Mouse (Mus musculus) lung, postnatal 0 days (tissue): ENCODE measurements at regions not wholly inside any gene's neighbourhood (a gene's known extent, or its start where the extent isn't known, plus 50 kb on each side); places are given as distances from the start of the nearest gene placed in this dataset.

Source experiments
- ATAC-seq: fragments of 200-750 bp; cut with Nextera tagmentation; 2 replicates; pipeline ENCODE4 v1.8.0; 2017; ENCODE audit warnings: moderate library complexity
- DNase-seq: peaks from one replicate; pipeline ENCODE4 v3.0.0-alpha.2; 2016; ENCODE audit warnings: low spot score
- H3K27ac ChIP-seq: fragments of 300-500 bp; sonication (generic); 2 replicates; pipeline ENCODE4 v1.5.1; 2014; ENCODE audit warnings: antibody characterized with exemption, mild to moderate bottlenecking, low read length, mixed read lengths
- H3K27me3 ChIP-seq: fragments of 300-500 bp; sonication (generic); replicated peaks from 2 replicates; pipeline ENCODE4 v1.6.1; 2014; ENCODE audit warnings: low read length, mixed read lengths; ENCODE audit not compliant: insufficient read depth
- H3K36me3 ChIP-seq: fragments of 300-500 bp; sonication (generic); 2 replicates; pipeline ENCODE4 v1.6.1; 2014; ENCODE audit warnings: low read length, mixed read lengths; ENCODE audit not compliant: insufficient read depth
- H3K4me1 ChIP-seq: fragments of 300-500 bp; sonication (generic); 2 replicates; pipeline ENCODE4 v1.6.1; 2014; ENCODE audit warnings: antibody characterized with exemption, low read depth, low read length, mixed read lengths; ENCODE audit not compliant: insufficient read depth
- H3K4me2 ChIP-seq: fragments of 300-500 bp; sonication (generic); replicated peaks from 2 replicates; pipeline ENCODE4 v1.6.1; 2014; ENCODE audit warnings: low read depth, mild to moderate bottlenecking, low read length, moderate library complexity, mixed read lengths
- H3K4me3 ChIP-seq: fragments of 300-500 bp; sonication (generic); 2 replicates; pipeline ENCODE4 v1.5.1; 2014; ENCODE audit warnings: low read depth, low read length
- H3K9ac ChIP-seq: fragments of 300-500 bp; sonication (generic); replicated peaks from 2 replicates; pipeline ENCODE4 v1.6.1; 2014; ENCODE audit warnings: low read depth, mild to moderate bottlenecking
- H3K9me3 ChIP-seq: fragments of 300-500 bp; sonication (generic); 2 replicates; pipeline ENCODE4 v1.6.1; 2016; ENCODE audit warnings: low read length, mixed read lengths
- CTCF ChIP-seq: IDR thresholded peaks from 2 replicates; pipeline ENCODE4 v1.5.1; 2016; ENCODE audit warnings: antibody characterized with exemption, mild to moderate bottlenecking
- EP300 ChIP-seq: IDR thresholded peaks from 2 replicates; pipeline ENCODE4 v1.6.1; 2016; ENCODE audit warnings: antibody characterized with exemption, mild to moderate bottlenecking, control low read depth
- whole genome bisulfite sequencing: fragments of 180-500 bp; shearing (Covaris S2); extraction: QIAGEN DNeasy Blood & Tissue Kit; methylation state at CpG from one replicate; pipeline ENCODE4 v1.1.7; 2014; 5-methylcytosine and 5-hydroxymethylcytosine counted together

GRCm38 (mm10) chr6:147784854-147785253, 262.2 kb upstream of the Far2 start:
- Histone ChIP-seq H3K4me1 (no peaks in the 10 kb centered on the region), H3K4me2 (no peak overlapping the region), H3K4me3 (no peak overlapping the region), H3K9me3 (no peaks in the 10 kb centered on the region), H3K36me3 (no peaks in the 10 kb centered on the region), H3K27me3 (no peaks in the 10 kb centered on the region), H3K9ac (no peak overlapping the region), H3K27ac (no peak overlapping the region)
- no peak for DNase-seq
- no peak for ATAC-seq
- TF ChIP-seq CTCF (no peak), EP300 (no peak)
- WGBS = 91% methylated on average over 6 of the region's 6 CpGs

GRCm38 (mm10) chr6:147788095-147788494, 259.0 kb upstream of the Far2 start:
- ATAC-seq (no peak), DNase-seq (no peak)
- no peak overlapping the region for H3K4me2 ChIP-seq
- no peaks in the 10 kb centered on the region for H3K27me3 ChIP-seq
- H3K4me3 ChIP-seq = no peak overlapping the region
- no peak overlapping the region for H3K27ac ChIP-seq
- 71% methylated on average over 2 of the region's 2 CpGs for WGBS
- H3K4me1 ChIP-seq = no peaks in the 10 kb centered on the region
- TF ChIP-seq CTCF (no peak), EP300 (no peak)
- H3K9ac ChIP-seq = no peak overlapping the region
- no peaks in the 10 kb centered on the region for H3K36me3 ChIP-seq
- H3K9me3 ChIP-seq = no peaks in the 10 kb centered on the region

GRCm38 (mm10) chr6:147789112-147789511, 257.9 kb upstream of the Far2 start:
- no peaks in the 10 kb centered on the region for H3K4me1 ChIP-seq
- no peak overlapping the region for H3K27ac ChIP-seq
- no peak overlapping the region for H3K9ac ChIP-seq
- H3K4me2 ChIP-seq = no peak overlapping the region
- H3K9me3 ChIP-seq = no peaks in the 10 kb centered on the region
- no peak for TF ChIP-seq CTCF
- TF ChIP-seq EP300 = no peak
- H3K36me3 ChIP-seq = no peaks in the 10 kb centered on the region
- WGBS = 43% methylated on average over 6 of the region's 6 CpGs
- DNase-seq (no peak), ATAC-seq (no peak)
- H3K27me3 ChIP-seq = no peaks in the 10 kb centered on the region
- H3K4me3 ChIP-seq = no peak overlapping the region

GRCm38 (mm10) chr6:147793811-147794210, 253.2 kb upstream of the Far2 start:
- H3K27ac ChIP-seq = no peak overlapping the region
- no peak for DNase-seq
- no peaks in the 10 kb centered on the region for H3K9me3 ChIP-seq
- 61% methylated on average over 3 of the region's 3 CpGs for WGBS
- ATAC-seq = no peak
- no peaks in the 10 kb centered on the region for H3K27me3 ChIP-seq
- H3K4me3 ChIP-seq = no peak overlapping the region
- no peak overlapping the region for H3K4me2 ChIP-seq
- no peak overlapping the region for H3K9ac ChIP-seq
- no peaks in the 10 kb centered on the region for H3K36me3 ChIP-seq
- TF ChIP-seq EP300 = no peak
- TF ChIP-seq CTCF = no peak
- H3K4me1 ChIP-seq = no peaks in the 10 kb centered on the region

- no peak overlapping the region for H3K4me3 ChIP-seq
- no peak overlapping the region for H3K27ac ChIP-seq
- DNase-seq (no peak), ATAC-seq (no peak)
- no peak overlapping the region for H3K9ac ChIP-seq
- no peak overlapping the region for H3K4me2 ChIP-seq
- WGBS = 74% methylated on average over 4 of the region's 4 CpGs
- no peaks in the 10 kb centered on the region for H3K4me1 ChIP-seq
- H3K27me3 ChIP-seq = no peaks in the 10 kb centered on the region
- no peaks in the 10 kb centered on the region for H3K9me3 ChIP-seq
- TF ChIP-seq EP300 (no peak), CTCF (no peak)
- H3K36me3 ChIP-seq = no peaks in the 10 kb centered on the region
These were observed 252.7 kb upstream of the Far2 start for GRCm38 (mm10) chr6:147794351-147794750.

DNA sequence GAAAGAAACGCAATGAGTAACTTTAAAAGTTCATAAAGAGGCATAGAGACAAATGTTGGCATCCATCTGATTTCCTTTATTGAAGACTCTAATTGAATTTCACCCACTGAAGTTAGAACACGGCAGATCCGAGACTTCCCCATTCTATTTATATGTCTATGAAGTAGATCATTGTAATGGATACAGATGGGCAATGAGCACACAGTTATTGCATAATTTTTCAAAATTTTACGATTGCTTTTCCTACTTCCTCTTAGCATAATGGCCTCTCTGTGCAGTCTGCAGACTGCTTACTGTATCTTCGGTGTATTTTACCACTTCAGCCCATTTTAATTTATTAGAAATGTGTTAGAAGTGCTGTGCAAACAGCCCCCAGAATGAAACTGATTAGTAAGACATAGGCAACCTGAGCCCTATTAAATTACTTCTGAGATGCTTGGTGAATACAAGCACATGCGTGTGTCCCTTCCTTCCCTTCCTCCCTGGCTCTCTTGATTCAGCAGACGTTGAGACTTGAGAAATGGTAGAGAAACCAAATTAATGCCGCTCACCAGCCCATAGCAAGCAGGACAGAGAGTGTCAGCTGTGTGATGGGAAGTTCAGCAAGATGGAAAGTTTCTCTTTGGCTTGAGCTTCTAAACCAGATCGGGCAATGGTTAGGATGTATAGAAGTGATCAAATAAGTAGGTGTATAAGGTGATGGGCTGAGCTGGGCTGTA, 247.9 kb upstream of the Far2 start:
- ATAC-seq (no peak), DNase-seq (no peak)
- H3K27ac ChIP-seq = no peak overlapping the region
- H3K4me2 ChIP-seq = no peak overlapping the region
- no peaks in the 10 kb centered on the region for H3K27me3 ChIP-seq
- H3K4me1 ChIP-seq = no peaks in the 10 kb centered on the region
- no peak for TF ChIP-seq EP300
- no peak for TF ChIP-seq CTCF
- no peak overlapping the region for H3K4me3 ChIP-seq
- WGBS = 55% methylated on average over 9 of the region's 9 CpGs
- H3K9ac ChIP-seq = no peak overlapping the region
- no peaks in the 10 kb centered on the region for H3K36me3 ChIP-seq
- H3K9me3 ChIP-seq = no peaks in the 10 kb centered on the region

- H3K9me3 ChIP-seq = no peaks in the 10 kb centered on the region
- no peak overlapping the region for H3K27ac ChIP-seq
- TF ChIP-seq EP300 (no peak), CTCF (no peak)
- H3K36me3 ChIP-seq = no peaks in the 10 kb centered on the region
- no peak for DNase-seq
- no peak overlapping the region for H3K4me2 ChIP-seq
- no peak overlapping the region for H3K9ac ChIP-seq
- H3K4me3 ChIP-seq = no peak overlapping the region
- WGBS = 69% methylated on average over 6 of the region's 6 CpGs
- H3K4me1 ChIP-seq = no peaks in the 10 kb centered on the region
- no peak for ATAC-seq
- no peaks in the 10 kb centered on the region for H3K27me3 ChIP-seq
These were observed 247.2 kb upstream of the Far2 start for GRCm38 (mm10) chr6:147799861-147800260.
